Comparison of ENCODE assay signal across 19 mouse cellular contexts in the genomic region with DNA sequence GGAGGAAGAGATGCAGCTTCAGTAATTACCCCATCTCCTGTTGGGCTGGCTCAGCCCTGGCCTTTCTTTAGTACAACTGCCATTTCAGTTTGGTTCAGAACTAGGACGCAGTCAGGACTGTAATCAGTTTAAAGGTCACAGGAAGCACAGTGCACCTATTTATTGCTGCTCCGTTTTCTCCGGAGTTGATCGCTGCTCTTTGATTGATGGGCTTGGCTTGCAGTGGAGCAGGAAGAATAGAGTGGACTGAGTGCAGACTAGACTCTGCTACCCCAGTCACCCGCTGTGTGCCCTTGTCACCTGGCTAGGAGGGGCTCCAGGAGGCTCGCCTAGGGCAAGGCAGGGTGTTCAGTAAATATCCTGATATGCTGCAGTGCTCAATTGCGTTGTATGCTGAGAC. TPM values are rescaled to one million over a fixed set of nuclear protein-coding genes. Genes with fewer than 3 reads are reported as not detected.
DNase-seq lines count a peak whose midpoint lies in the region; ATAC-seq lines count a peak whose summit lies in the region.
"Had no signal": no experiment of that assay in that cellular context is flagged by ENCODE, and none has a peak within 500 bp of the region (broad histone marks: within the 10 kb centered on the region; RNA-seq: fewer than 3 reads in every experiment).

No protein-coding gene starts in this region.

- 23% methylated on average over 7 of the region's 7 CpGs for WGBS in kidney, embryonic 16.5 days
- 24% methylated on average over 7 of the region's 7 CpGs for WGBS in stomach, embryonic 14.5 days

- no peak overlapping the region for H3K27ac ChIP-seq in kidney, embryonic 16.5 days (ENCODE audit: low read length)
- H3K27ac ChIP-seq in stomach, embryonic 14.5 days (ENCODE audit: low read length), result no peak overlapping the region
- H3K27ac ChIP-seq: embryonic facial prominence, embryonic 15.5 days; forebrain, embryonic 12.5 days; hindbrain, embryonic 15.5 days; limb, embryonic 13.5 days; macrophage; midbrain, embryonic 13.5 days had no signal

- H3K27me3 ChIP-seq in kidney, embryonic 16.5 days (ENCODE audit: insufficient read depth, low read length), result no peaks in the 10 kb centered on the region
- H3K27me3 ChIP-seq in stomach, embryonic 14.5 days (ENCODE audit: control insufficient read depth, insufficient read depth, low read length), result no peaks in the 10 kb centered on the region
- H3K27me3 ChIP-seq: embryonic facial prominence, embryonic 15.5 days; forebrain, embryonic 12.5 days; hindbrain, embryonic 15.5 days; limb, embryonic 13.5 days; midbrain, embryonic 13.5 days had no signal

- H3K4me2 ChIP-seq in kidney, embryonic 16.5 days (replicated peaks; ENCODE audit: low read depth, low read length), result no peak overlapping the region
- no peak overlapping the region for H3K4me2 ChIP-seq in stomach, embryonic 14.5 days (replicated peaks; ENCODE audit: low read depth, low read length)
- H3K4me2 ChIP-seq: embryonic facial prominence, embryonic 15.5 days; forebrain, embryonic 12.5 days; hindbrain, embryonic 15.5 days; limb, embryonic 13.5 days; midbrain, embryonic 13.5 days had no signal

- H3K36me3 ChIP-seq in kidney, embryonic 16.5 days (ENCODE audit: insufficient read depth, low read length), result no peaks in the 10 kb centered on the region
- H3K36me3 ChIP-seq in stomach, embryonic 14.5 days (ENCODE audit: control insufficient read depth, insufficient read depth, low read length), result no peaks in the 10 kb centered on the region
- H3K36me3 ChIP-seq: embryonic facial prominence, embryonic 15.5 days; forebrain, embryonic 12.5 days; hindbrain, embryonic 15.5 days; limb, embryonic 13.5 days; midbrain, embryonic 13.5 days had no signal

- no peak overlapping the region for H3K4me3 ChIP-seq in kidney, embryonic 16.5 days (ENCODE audit: low read length)
- no peak overlapping the region for H3K4me3 ChIP-seq in stomach, embryonic 14.5 days (ENCODE audit: low read depth, low read length)
- H3K4me3 ChIP-seq: embryonic facial prominence, embryonic 15.5 days; forebrain, embryonic 12.5 days; hindbrain, embryonic 15.5 days; limb, embryonic 13.5 days; midbrain, embryonic 13.5 days had no signal

- no peak for DNase-seq in kidney, adult 9 months
- DNase-seq in R1 (ENCODE audit: low read depth, low spot score), result peak; percentile 47
- DNase-seq in adrenal gland, postnatal 36 days, result peak; percentile 41 to 46
- DNase-seq in left cerebral cortex, adult 9 months (ENCODE audit: low spot score in 2 of 2), result no peak
- DNase-seq in urinary bladder, postnatal 36 days (ENCODE audit: low spot score in 2 of 2), result no peak
- DNase-seq: cerebellum, adult 2 months; heart, adult 18-20 months; kidney, adult 8-10 months; lung, adult 2 months had no signal

- H3K9me3 ChIP-seq in kidney, embryonic 16.5 days (ENCODE audit: low read length), result no peaks in the 10 kb centered on the region
- no peaks in the 10 kb centered on the region for H3K9me3 ChIP-seq in stomach, embryonic 14.5 days (ENCODE audit: control insufficient read depth, low read depth, low read length)
- H3K9me3 ChIP-seq: embryonic facial prominence, embryonic 15.5 days; forebrain, embryonic 12.5 days; hindbrain, embryonic 15.5 days; limb, embryonic 13.5 days; midbrain, embryonic 13.5 days had no signal

- no peak overlapping the region for H3K9ac ChIP-seq in kidney, embryonic 16.5 days (replicated peaks; ENCODE audit: low read length)
- H3K9ac ChIP-seq in stomach, embryonic 14.5 days (replicated peaks; ENCODE audit: low read depth, low read length), result no peak overlapping the region
- H3K9ac ChIP-seq: embryonic facial prominence, embryonic 15.5 days; forebrain, embryonic 12.5 days; hindbrain, embryonic 15.5 days; limb, embryonic 13.5 days; midbrain, embryonic 13.5 days had no signal

- 0 out of 2 replicates have a peak, but pooled peaks cover 2% of the 10 kb centered on the region for H3K4me1 ChIP-seq in kidney, embryonic 16.5 days (ENCODE audit: insufficient read depth, low read length)
- no peaks in the 10 kb centered on the region for H3K4me1 ChIP-seq in stomach, embryonic 14.5 days (ENCODE audit: control insufficient read depth, insufficient read depth, low read length)
- H3K4me1 ChIP-seq: embryonic facial prominence, embryonic 15.5 days; hindbrain, embryonic 15.5 days; limb, embryonic 13.5 days; midbrain, embryonic 13.5 days had no signal

- 0 out of 2 replicates have a peak, but pooled peaks have one; percentile 19 for ATAC-seq in kidney, embryonic 16.5 days (ENCODE audit: low FRiP score, low TSS enrichment)
- ATAC-seq in stomach, embryonic 14.5 days (ENCODE audit: insufficient number of reproducible peaks, insufficient read depth, low FRiP score, low read depth), result peak; percentile 69; the same call in 1 of the 2 replicates
- ATAC-seq: activated CD4-positive, CD25-positive, alpha-beta regulatory T cell, adult 4 months; CD4-positive, CD25-positive, alpha-beta regulatory T cell, adult 4 months; midbrain, embryonic 13.5 days had no signal

RNA-seq across cellular contexts. Expression of a gene that starts 51.8 kb away (rescaled TPM):
- polyA plus RNA-seq in kidney, embryonic 16.5 days (2015; fragmentation: Nextera tagmentation; extraction: Ambion mirVana), result 5.4 and 7.0 TPM in 2 replicates
- total RNA-seq in adrenal gland, postnatal 36 days (2021), result 100 to 1,000 TPM; 111 to 184 TPM
- polyA plus RNA-seq in stomach, embryonic 14.5 days (2014; fragmentation: Nextera tagmentation; extraction: Ambion mirVana), result 7.0 TPM in 2 replicates

Comparison
In these comparisons a context has a peak if more than half of its experiments do, and no peak if none do; other contexts are left out.
1. DNase-seq: peak in R1 (single experiment) and adrenal gland, postnatal 36 days (2 of 2); none in kidney, adult 9 months (single experiment), left cerebral cortex, adult 9 months (0 of 2) and urinary bladder, postnatal 36 days (0 of 2).